Mouse (Mus musculus): ENCODE results near the gene Slc25a26. TPM values are rescaled to one million over a fixed set of nuclear protein-coding genes. Genes with fewer than 3 reads are reported as not detected.

The Slc25a26 gene
- polyA plus RNA-seq, 1 experiment, result 10.5 TPM

DNA sequence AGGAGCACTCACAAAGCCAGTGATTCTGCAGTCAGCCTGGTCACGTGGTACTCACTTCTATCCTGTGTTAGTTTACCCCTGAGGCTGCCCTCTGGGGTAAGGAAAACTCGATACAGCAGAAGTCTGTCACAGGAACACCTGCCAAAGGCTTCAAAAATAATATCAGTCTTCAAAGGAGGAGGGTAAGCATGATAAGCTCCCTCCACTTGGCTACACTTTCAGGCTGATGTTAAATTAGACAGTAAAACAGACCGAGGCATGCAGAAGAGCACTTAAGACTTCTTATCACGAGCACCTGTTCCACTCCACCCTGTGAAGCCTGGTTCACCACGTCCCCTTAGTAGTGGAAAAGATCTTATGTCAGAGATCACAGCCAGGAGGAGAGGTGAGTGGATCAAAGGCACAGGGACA, 136.9 kb downstream of the Slc25a26 start:
- Histone ChIP-seq H3K27ac (ENCODE audit: insufficient read depth, low read length) (no peak overlapping the region), H3K36me3 (ENCODE audit: control insufficient read depth, insufficient read depth, low read length, poor library complexity, severe bottlenecking) (no peaks in the 10 kb centered on the region), H3K9ac (ENCODE audit: low read depth, poor library complexity, severe bottlenecking) (no peak overlapping the region), H3K4me1 (ENCODE audit: control insufficient read depth, insufficient read depth, low read length) (peaks cover 16% of the 10 kb centered on the region), H3K9me3 (replicated peaks; ENCODE audit: control insufficient read depth, insufficient read depth, low read length, poor library complexity, severe bottlenecking) (no peaks in the 10 kb centered on the region), H3K27me3 (ENCODE audit: control insufficient read depth, insufficient read depth, low read length, poor library complexity, severe bottlenecking) (no peaks in the 10 kb centered on the region), H3K4me3 (ENCODE audit: low read depth, low read length) (no peak overlapping the region)
- TF ChIP-seq EP300 (IDR thresholded peaks at IDR 0.05; ENCODE audit: insufficient read depth, low read depth, low read length) (no peak), POLR2A (IDR thresholded peaks at IDR 0.05; ENCODE audit: insufficient read depth, low read length) (no peak)

DNA sequence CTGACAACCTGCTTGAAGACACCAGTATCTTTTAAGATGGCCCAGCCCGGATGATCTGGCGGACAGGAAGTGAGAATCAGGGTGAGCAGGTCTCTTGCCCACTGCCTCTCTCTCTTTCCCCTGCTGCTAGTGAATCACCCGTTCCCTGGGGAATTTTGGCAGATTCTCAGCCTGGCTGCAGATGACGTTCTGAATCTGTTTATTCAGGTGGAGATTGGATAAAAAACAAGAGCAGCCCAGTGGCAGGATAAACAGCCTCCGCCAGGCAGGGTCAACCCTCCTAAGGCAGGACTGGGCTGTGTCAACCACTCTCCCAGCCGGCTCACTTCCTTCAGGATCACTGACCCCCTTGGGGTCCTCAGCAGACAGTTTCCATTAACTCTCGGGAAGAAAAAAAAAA, 140.2 kb downstream of the Slc25a26 start:
- Histone ChIP-seq H3K9me3 (replicated peaks; ENCODE audit: control insufficient read depth, insufficient read depth, low read length, poor library complexity, severe bottlenecking) (no peaks in the 10 kb centered on the region), H3K4me1 (ENCODE audit: control insufficient read depth, insufficient read depth, low read length) (peaks cover 5% of the 10 kb centered on the region), H3K9ac (ENCODE audit: low read depth, poor library complexity, severe bottlenecking) (no peak overlapping the region), H3K27ac (ENCODE audit: insufficient read depth, low read length) (no peak overlapping the region), H3K36me3 (ENCODE audit: control insufficient read depth, insufficient read depth, low read length, poor library complexity, severe bottlenecking) (no peaks in the 10 kb centered on the region), H3K27me3 (ENCODE audit: control insufficient read depth, insufficient read depth, low read length, poor library complexity, severe bottlenecking) (no peaks in the 10 kb centered on the region), H3K4me3 (ENCODE audit: low read depth, low read length) (no peak overlapping the region)
- no peak for TF ChIP-seq CTCF (IDR thresholded peaks at IDR 0.05; ENCODE audit: low read depth, low read length)
- no peak for TF ChIP-seq POLR2A (IDR thresholded peaks at IDR 0.05; ENCODE audit: insufficient read depth, low read length)
- TF ChIP-seq EP300 (IDR thresholded peaks at IDR 0.05; ENCODE audit: insufficient read depth, low read depth, low read length), result no peak

DNA sequence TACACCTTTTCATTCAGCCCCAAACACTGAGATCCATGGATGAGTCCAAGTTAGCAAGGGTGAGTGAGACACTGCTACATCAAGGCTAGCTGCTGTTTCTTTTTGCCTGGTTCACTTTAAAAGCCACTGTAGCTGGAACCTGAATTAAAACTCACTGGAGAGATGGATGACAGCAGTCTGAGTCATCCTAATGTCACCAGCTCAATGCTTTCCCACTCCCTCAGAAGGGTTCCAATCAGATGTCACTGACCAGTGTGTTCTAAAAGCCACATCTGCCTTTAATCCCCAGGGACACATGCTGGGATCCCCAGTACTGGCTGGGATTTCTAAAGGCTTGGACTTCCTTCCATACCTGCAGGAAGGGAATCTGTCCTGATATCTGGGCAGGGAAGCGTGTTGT, 141.9 kb downstream of the Slc25a26 start:
- H3K9me3 ChIP-seq (replicated peaks; ENCODE audit: control insufficient read depth, insufficient read depth, low read length, poor library complexity, severe bottlenecking), result no peaks in the 10 kb centered on the region
- no peaks in the 10 kb centered on the region for H3K36me3 ChIP-seq (ENCODE audit: control insufficient read depth, insufficient read depth, low read length, poor library complexity, severe bottlenecking)
- no peak for TF ChIP-seq POLR2A (IDR thresholded peaks at IDR 0.05; ENCODE audit: insufficient read depth, low read length)
- TF ChIP-seq EP300 (IDR thresholded peaks at IDR 0.05; ENCODE audit: insufficient read depth, low read depth, low read length), result no peak
- TF ChIP-seq CTCF (IDR thresholded peaks at IDR 0.05; ENCODE audit: low read depth, low read length), result no peak
- no peak overlapping the region for H3K9ac ChIP-seq (ENCODE audit: low read depth, poor library complexity, severe bottlenecking)
- H3K27ac ChIP-seq (ENCODE audit: insufficient read depth, low read length), result no peak overlapping the region
- H3K27me3 ChIP-seq (ENCODE audit: control insufficient read depth, insufficient read depth, low read length, poor library complexity, severe bottlenecking), result no peaks in the 10 kb centered on the region
- peaks cover 4% of the 10 kb centered on the region for H3K4me1 ChIP-seq (ENCODE audit: control insufficient read depth, insufficient read depth, low read length)
- H3K4me3 ChIP-seq (ENCODE audit: low read depth, low read length), result no peak overlapping the region

DNA sequence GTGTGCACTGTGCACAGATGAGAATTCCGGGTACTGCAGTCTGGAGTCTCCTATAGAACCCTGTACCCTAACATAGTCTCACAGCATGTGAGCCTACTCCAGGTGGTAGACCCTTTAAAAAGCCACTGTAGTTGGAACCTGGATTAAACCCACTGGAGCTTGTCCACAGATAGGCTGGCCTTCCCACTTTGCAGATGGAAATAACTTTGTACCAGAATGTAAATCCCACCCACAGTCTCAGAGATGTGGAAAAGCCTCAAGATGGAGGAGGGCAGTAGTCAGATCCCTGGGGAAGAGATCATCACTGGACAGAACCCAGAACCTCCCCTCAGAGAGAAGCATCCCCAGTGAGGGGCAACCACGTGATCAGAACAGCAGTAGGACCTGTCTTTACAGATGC, 143.9 kb downstream of the Slc25a26 start:
- Histone ChIP-seq H3K4me3 (ENCODE audit: low read depth, low read length) (no peak overlapping the region), H3K9me3 (replicated peaks; ENCODE audit: control insufficient read depth, insufficient read depth, low read length, poor library complexity, severe bottlenecking) (no peaks in the 10 kb centered on the region), H3K27me3 (ENCODE audit: control insufficient read depth, insufficient read depth, low read length, poor library complexity, severe bottlenecking) (no peaks in the 10 kb centered on the region), H3K9ac (ENCODE audit: low read depth, poor library complexity, severe bottlenecking) (no peak overlapping the region), H3K36me3 (ENCODE audit: control insufficient read depth, insufficient read depth, low read length, poor library complexity, severe bottlenecking) (no peaks in the 10 kb centered on the region), H3K4me1 (ENCODE audit: control insufficient read depth, insufficient read depth, low read length) (peaks cover 4% of the 10 kb centered on the region), H3K27ac (ENCODE audit: insufficient read depth, low read length) (no peak overlapping the region)
- TF ChIP-seq EP300 (IDR thresholded peaks at IDR 0.05; ENCODE audit: insufficient read depth, low read depth, low read length) (no peak), CTCF (IDR thresholded peaks at IDR 0.05; ENCODE audit: low read depth, low read length) (no peak), POLR2A (IDR thresholded peaks at IDR 0.05; ENCODE audit: insufficient read depth, low read length) (no peak)

DNA sequence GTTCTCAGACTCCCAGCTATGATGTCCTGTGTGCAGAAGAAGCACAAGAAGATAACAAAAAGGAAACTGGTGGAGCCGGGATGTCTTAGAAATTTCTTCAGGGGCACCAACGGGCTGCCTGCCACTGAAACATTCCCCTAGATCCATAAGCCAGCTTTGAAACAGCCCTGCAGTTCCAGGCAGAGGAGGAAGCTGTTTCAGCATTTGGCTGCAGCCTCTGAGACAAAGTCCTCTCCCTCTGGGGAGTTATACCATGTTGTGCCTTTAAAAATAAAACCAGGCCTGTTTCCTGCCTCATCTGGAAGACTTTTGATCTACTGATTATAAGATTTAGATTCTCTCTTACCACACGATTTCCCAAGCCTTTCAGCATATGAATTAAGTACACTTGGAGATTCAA, 144.5 kb downstream of the Slc25a26 start:
- H3K27ac ChIP-seq (ENCODE audit: insufficient read depth, low read length), result no peak overlapping the region
- no peak for TF ChIP-seq CTCF (IDR thresholded peaks at IDR 0.05; ENCODE audit: low read depth, low read length)
- TF ChIP-seq EP300 (IDR thresholded peaks at IDR 0.05; ENCODE audit: insufficient read depth, low read depth, low read length), result no peak
- no peak for TF ChIP-seq POLR2A (IDR thresholded peaks at IDR 0.05; ENCODE audit: insufficient read depth, low read length)
- no peaks in the 10 kb centered on the region for H3K36me3 ChIP-seq (ENCODE audit: control insufficient read depth, insufficient read depth, low read length, poor library complexity, severe bottlenecking)
- H3K9me3 ChIP-seq (replicated peaks; ENCODE audit: control insufficient read depth, insufficient read depth, low read length, poor library complexity, severe bottlenecking), result no peaks in the 10 kb centered on the region
- H3K4me1 ChIP-seq (ENCODE audit: control insufficient read depth, insufficient read depth, low read length), result peaks cover 4% of the 10 kb centered on the region
- H3K9ac ChIP-seq (ENCODE audit: low read depth, poor library complexity, severe bottlenecking), result no peak overlapping the region
- H3K27me3 ChIP-seq (ENCODE audit: control insufficient read depth, insufficient read depth, low read length, poor library complexity, severe bottlenecking), result no peaks in the 10 kb centered on the region
- no peak overlapping the region for H3K4me3 ChIP-seq (ENCODE audit: low read depth, low read length)

DNA sequence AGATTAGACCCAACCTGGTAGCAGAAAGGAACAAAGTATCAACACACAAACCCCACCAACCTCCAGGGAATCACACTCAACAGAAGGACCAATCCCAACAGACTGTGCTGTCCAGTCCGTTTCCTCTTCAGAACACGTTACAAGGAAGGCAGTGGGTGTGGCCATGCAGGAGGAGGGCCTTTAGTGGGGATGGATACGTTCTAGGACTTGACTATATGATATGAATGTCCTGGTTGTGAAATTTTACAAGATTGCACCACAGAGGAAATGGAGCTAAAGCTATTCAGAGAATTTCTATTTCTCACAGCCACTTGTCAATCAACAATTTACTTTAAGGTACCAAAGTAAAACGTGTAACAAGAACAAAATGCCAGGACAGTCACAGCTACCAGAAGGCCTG, 145.6 kb downstream of the Slc25a26 start:
- Histone ChIP-seq H3K36me3 (ENCODE audit: control insufficient read depth, insufficient read depth, low read length, poor library complexity, severe bottlenecking) (no peaks in the 10 kb centered on the region), H3K4me1 (ENCODE audit: control insufficient read depth, insufficient read depth, low read length) (peaks cover 6% of the 10 kb centered on the region), H3K27me3 (ENCODE audit: control insufficient read depth, insufficient read depth, low read length, poor library complexity, severe bottlenecking) (no peaks in the 10 kb centered on the region), H3K4me3 (ENCODE audit: low read depth, low read length) (no peak overlapping the region), H3K9ac (ENCODE audit: low read depth, poor library complexity, severe bottlenecking) (no peak overlapping the region), H3K9me3 (replicated peaks; ENCODE audit: control insufficient read depth, insufficient read depth, low read length, poor library complexity, severe bottlenecking) (no peaks in the 10 kb centered on the region), H3K27ac (ENCODE audit: insufficient read depth, low read length) (no peak overlapping the region)
- TF ChIP-seq CTCF (IDR thresholded peaks at IDR 0.05; ENCODE audit: low read depth, low read length) (no peak), EP300 (IDR thresholded peaks at IDR 0.05; ENCODE audit: insufficient read depth, low read depth, low read length) (no peak), POLR2A (IDR thresholded peaks at IDR 0.05; ENCODE audit: insufficient read depth, low read length) (no peak)

All from ES-Bruce4 (cell line).